Mouse (Mus musculus) testis, adult 2 months (tissue): ENCODE results near the gene Tmbim4.
A peak's percentile ranks its signal among the peaks of the same experiment; 100 is the strongest.

Experiments used
- CTCF ChIP-seq: fragments of 200-500 bp; IDR thresholded peaks from 2 replicates; pipeline ENCODE4 v1.5.1; 2012; ENCODE audit warnings: low read depth, mild to moderate bottlenecking, inconsistent platforms, low read length, moderate library complexity; ENCODE audit not compliant: control insufficient read depth, insufficient read depth, insufficient replicate concordance
- POLR2A ChIP-seq: fragments of 200-500 bp; IDR thresholded peaks from 2 replicates; pipeline ENCODE4 v1.6.1; 2012; ENCODE audit warnings: low read depth, mild to moderate bottlenecking, inconsistent platforms, low read length, moderate library complexity; ENCODE audit not compliant: control insufficient read depth

DNA sequence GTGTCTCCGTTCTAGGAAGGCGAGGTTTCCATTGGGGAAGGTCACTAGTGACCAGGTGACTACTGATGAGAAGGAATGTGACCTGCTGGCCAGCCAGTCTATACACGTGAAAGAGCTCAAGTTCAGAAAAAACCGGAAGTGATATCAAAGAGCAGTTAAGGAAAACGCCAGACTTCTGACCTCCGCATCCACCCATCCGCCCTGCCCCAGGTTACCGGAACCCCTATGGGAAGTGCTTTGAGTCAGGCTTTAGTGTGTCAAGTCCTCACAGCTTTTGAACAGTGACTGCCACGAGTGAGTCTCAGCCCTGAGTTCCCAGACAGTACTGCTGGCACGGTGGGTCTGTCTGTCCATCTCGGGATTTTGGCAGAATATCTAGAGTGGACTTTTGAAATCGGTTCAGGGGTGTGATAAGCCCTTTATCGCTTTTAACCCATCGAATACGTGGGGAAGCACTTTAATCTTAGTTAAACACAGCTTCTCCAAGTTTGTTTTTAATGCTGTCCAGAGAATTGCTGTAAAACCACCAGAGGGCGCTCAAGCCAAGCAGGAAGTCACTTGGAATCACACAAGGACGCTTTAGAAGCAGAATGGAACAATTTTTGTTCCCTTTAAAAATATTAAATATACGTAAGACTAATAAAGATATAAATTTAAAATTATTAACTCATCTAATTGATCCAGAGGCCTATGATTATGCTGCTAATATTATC is 32.4 kb downstream of the Tmbim4 start:
- no peak for TF ChIP-seq CTCF
- peak; percentile 34; the same call in 1 of the 2 replicates for TF ChIP-seq POLR2A
